Mouse (Mus musculus) adrenal gland, postnatal 10 days (tissue): Measurements from ENCODE around the gene Odf4. TPM values are rescaled to one million over a fixed set of nuclear protein-coding genes. Genes with fewer than 3 reads are reported as not detected.

Experiments used
- total RNA-seq, 2 experiments: library from RNA; stranded (reverse); gene quantifications; 2 replicates each; pipeline ENCODE4 v1.2.3; 2021

Odf4 gene
- total RNA-seq, 2 experiments from 2014 or later, result 0.27 to 0.60 TPM

Other genes starting within 250 kb of the Odf4 start
- gene Myh10, start 235.5 kb downstream of the Odf4 start, total RNA-seq, result 10 to 100 TPM; 38.9 to 48.6 TPM
- 10 to 100 TPM; 57.2 to 72.8 TPM for gene Ndel1, start 55.2 kb downstream of the Odf4 start, total RNA-seq
- under 1 TPM; 0.09 to 0.12 TPM for gene Rnf222, start 38.5 kb downstream of the Odf4 start, total RNA-seq
- 1,000 to 10,000 TPM; 1,288 to 1,295 TPM for gene Rpl26, start 25.5 kb downstream of the Odf4 start, total RNA-seq
- 10 to 100 TPM; 25.4 to 35.9 TPM for gene Arhgef15, start 30.4 kb upstream of the Odf4 start, total RNA-seq
- gene Slc25a35, start 41.0 kb upstream of the Odf4 start, total RNA-seq, result 10 to 100 TPM; 28.5 to 32.9 TPM
- 10 to 100 TPM; 20.4 to 24.7 TPM for gene Rangrf, start 48.1 kb upstream of the Odf4 start, total RNA-seq
- 10 to 100 TPM; 23.8 to 32.9 TPM for gene Pfas, start 81.4 kb upstream of the Odf4 start, total RNA-seq
- gene Ctc1, start 88.8 kb upstream of the Odf4 start, total RNA-seq, result 10 to 100 TPM; 25.3 to 30.0 TPM
- gene Aurkb, start 118.6 kb upstream of the Odf4 start, total RNA-seq, result 10 to 100 TPM; 16.2 to 22.5 TPM
- gene Borcs6, start 132.6 kb upstream of the Odf4 start, total RNA-seq, result 10 to 100 TPM; 19.1 to 22.1 TPM
- gene Tmem107, start 143.7 kb upstream of the Odf4 start, total RNA-seq, result 10 to 100 TPM; 13.2 to 13.8 TPM
- 100 to 1,000 TPM; 104 to 143 TPM for gene Vamp2, start 161.4 kb upstream of the Odf4 start, total RNA-seq
- 100 to 1,000 TPM in 1 of 2 experiments, 10 to 100 TPM in 1; 63.1 to 157 TPM for gene Per1, start 168.1 kb upstream of the Odf4 start, total RNA-seq
- gene Hes7, start 193.3 kb upstream of the Odf4 start, total RNA-seq, result under 1 TPM; 0.18 to 0.36 TPM
- gene 9130213A22Rik, start 195.5 kb upstream of the Odf4 start, total RNA-seq, result under 1 TPM; 0.48 to 0.66 TPM
- gene Aloxe3, start 198.8 kb upstream of the Odf4 start, total RNA-seq, result under 1 TPM; 0.60 to 0.76 TPM
- not detected for gene Alox12b, start 229.9 kb upstream of the Odf4 start, total RNA-seq